Mouse (Mus musculus) heart, embryonic 11.5 days (tissue): ENCODE results near the gene Dscam. TPM values are rescaled to one million over a fixed set of nuclear protein-coding genes. Genes with fewer than 3 reads are reported as not detected.

Experiments
- ATAC-seq: fragments of 200-750 bp; cut with Nextera tagmentation; replicated peaks from 2 replicates; pipeline ENCODE4 v1.8.0; 2017; ENCODE audit warnings: moderate library complexity; ENCODE audit not compliant: insufficient number of reproducible peaks, low FRiP score, low TSS enrichment
- H3K27ac ChIP-seq: fragments of 300-500 bp; sonication (generic); 2 replicates; pipeline ENCODE4 v1.5.1; 2014; ENCODE audit warnings: mild to moderate bottlenecking, low read depth, low read length
- H3K27me3 ChIP-seq: fragments of 300-500 bp; sonication (generic); 2 replicates; pipeline ENCODE4 v1.6.1; 2014; ENCODE audit warnings: mild to moderate bottlenecking, low read length, mixed read lengths; ENCODE audit not compliant: control insufficient read depth, insufficient read depth
- H3K36me3 ChIP-seq: fragments of 300-500 bp; sonication (generic); 2 replicates; pipeline ENCODE4 v1.6.1; 2014; ENCODE audit warnings: mild to moderate bottlenecking, low read length, moderate library complexity, mixed read lengths; ENCODE audit not compliant: control insufficient read depth, insufficient read depth
- H3K4me1 ChIP-seq: fragments of 300-500 bp; sonication (generic); 2 replicates; pipeline ENCODE4 v1.6.1; 2014; ENCODE audit warnings: low read length; ENCODE audit not compliant: control insufficient read depth, insufficient read depth
- H3K4me2 ChIP-seq: fragments of 300-500 bp; sonication (generic); 2 replicates; pipeline ENCODE4 v1.6.1; 2014; ENCODE audit warnings: mild to moderate bottlenecking, moderate library complexity
- H3K4me3 ChIP-seq: fragments of 300-500 bp; sonication (generic); 2 replicates; pipeline ENCODE4 v1.5.1; 2014; ENCODE audit warnings: low read depth, low read length
- H3K9ac ChIP-seq: fragments of 300-500 bp; sonication (generic); 2 replicates; pipeline ENCODE4 v1.6.1; 2014; ENCODE audit warnings: mild to moderate bottlenecking, low read depth, low read length, moderate library complexity
- H3K9me3 ChIP-seq: fragments of 300-500 bp; sonication (generic); replicated peaks from 2 replicates; pipeline ENCODE4 v1.6.1; 2016; ENCODE audit warnings: low read length; ENCODE audit not compliant: control insufficient read depth
- WGBS: fragments of 180-500 bp; shearing (Covaris S2); extraction: QIAGEN DNeasy Blood & Tissue Kit; methylation state at CpG from one replicate; pipeline ENCODE4 v1.1.7; 2014; ENCODE audit not compliant: insufficient replicate concordance; 5-methylcytosine and 5-hydroxymethylcytosine counted together
- polyA plus RNA-seq: library from polyadenylated mRNA; unstranded; fragments of >200 nt; fragmentation: Nextera tagmentation; extraction: Ambion mirVana; gene quantifications from 2 replicates; pipeline ENCODE4 v1.2.1, GENCODE M21; 2014

Gene Dscam
- polyA plus RNA-seq, 1 experiment from 2014 or later, result 0.10 TPM

GRCm38 (mm10) chr16:96848916-96849315, 321.6 kb downstream of the Dscam start:
- Histone ChIP-seq H3K4me1 (peaks cover 4% of the 10 kb centered on the region; the same call in 1 of the 2 replicates), H3K9me3 (no peaks in the 10 kb centered on the region), H3K27me3 (no peaks in the 10 kb centered on the region), H3K27ac (no peak overlapping the region), H3K4me3 (no peak overlapping the region), H3K9ac (no peak overlapping the region), H3K36me3 (no peaks in the 10 kb centered on the region), H3K4me2 (no peak overlapping the region)
- WGBS, result 83% methylated on average over 6 of the region's 6 CpGs
- ATAC-seq, result no peak

- no peak for ATAC-seq
- no peak overlapping the region for H3K27ac ChIP-seq
- H3K27me3 ChIP-seq, result no peaks in the 10 kb centered on the region
- no peaks in the 10 kb centered on the region for H3K36me3 ChIP-seq
- no peak overlapping the region for H3K9ac ChIP-seq
- H3K4me3 ChIP-seq, result no peak overlapping the region
- no peak overlapping the region for H3K4me2 ChIP-seq
- WGBS, result 60% methylated on average over 1 of the region's 1 CpGs
- H3K4me1 ChIP-seq, result no peaks in the 10 kb centered on the region
- H3K9me3 ChIP-seq, result no peaks in the 10 kb centered on the region
Measured at GRCm38 (mm10) chr16:96846585-96846984, 324.0 kb downstream of the Dscam start.

GRCm38 (mm10) chr16:96846113-96846512, 324.4 kb downstream of the Dscam start:
- no peak overlapping the region for H3K4me3 ChIP-seq
- no peaks in the 10 kb centered on the region for H3K9me3 ChIP-seq
- H3K36me3 ChIP-seq, result no peaks in the 10 kb centered on the region
- H3K27ac ChIP-seq, result no peak overlapping the region
- no peaks in the 10 kb centered on the region for H3K4me1 ChIP-seq
- ATAC-seq, result no peak
- no peaks in the 10 kb centered on the region for H3K27me3 ChIP-seq
- H3K9ac ChIP-seq, result no peak overlapping the region
- 74% methylated on average over 3 of the region's 3 CpGs for WGBS
- no peak overlapping the region for H3K4me2 ChIP-seq

GRCm38 (mm10) chr16:96845475-96846098, 325.0 kb downstream of the Dscam start:
- Histone ChIP-seq H3K27me3 (no peaks in the 10 kb centered on the region), H3K4me1 (no peaks in the 10 kb centered on the region), H3K27ac (no peak overlapping the region), H3K4me3 (no peak overlapping the region), H3K4me2 (no peak overlapping the region), H3K36me3 (no peaks in the 10 kb centered on the region), H3K9ac (no peak overlapping the region), H3K9me3 (no peaks in the 10 kb centered on the region)
- 72% methylated on average over 3 of the region's 3 CpGs for WGBS
- ATAC-seq, result no peak

- Histone ChIP-seq H3K4me1 (no peaks in the 10 kb centered on the region), H3K36me3 (no peaks in the 10 kb centered on the region), H3K9me3 (no peaks in the 10 kb centered on the region), H3K9ac (no peak overlapping the region), H3K4me3 (no peak overlapping the region), H3K27me3 (no peaks in the 10 kb centered on the region), H3K4me2 (no peak overlapping the region), H3K27ac (no peak overlapping the region)
- 66% methylated on average over 9 of the region's 9 CpGs for WGBS
- ATAC-seq, result no peak
Measured at GRCm38 (mm10) chr16:96843691-96844400, 326.7 kb downstream of the Dscam start.

- Histone ChIP-seq H3K9me3 (no peaks in the 10 kb centered on the region), H3K4me1 (no peaks in the 10 kb centered on the region), H3K27ac (no peak overlapping the region), H3K36me3 (no peaks in the 10 kb centered on the region), H3K27me3 (no peaks in the 10 kb centered on the region), H3K4me2 (no peak overlapping the region), H3K9ac (no peak overlapping the region), H3K4me3 (no peak overlapping the region)
- 80% methylated on average over 3 of the region's 3 CpGs for WGBS
- no peak for ATAC-seq
Measured at GRCm38 (mm10) chr16:96842829-96843360, 327.7 kb downstream of the Dscam start.

- Histone ChIP-seq H3K36me3 (no peaks in the 10 kb centered on the region), H3K4me3 (no peak overlapping the region), H3K9ac (no peak overlapping the region), H3K4me1 (no peaks in the 10 kb centered on the region), H3K9me3 (no peaks in the 10 kb centered on the region), H3K4me2 (no peak overlapping the region), H3K27me3 (no peaks in the 10 kb centered on the region), H3K27ac (no peak overlapping the region)
- WGBS, result 24% methylated on average over 16 of the region's 16 CpGs
- ATAC-seq, result no peak
Measured at GRCm38 (mm10) chr16:96819649-96820048, 350.9 kb downstream of the Dscam start.

- no peaks in the 10 kb centered on the region for H3K9me3 ChIP-seq
- no peaks in the 10 kb centered on the region for H3K4me1 ChIP-seq
- H3K27ac ChIP-seq, result no peak overlapping the region
- H3K36me3 ChIP-seq, result no peaks in the 10 kb centered on the region
- H3K9ac ChIP-seq, result no peak overlapping the region
- H3K27me3 ChIP-seq, result no peaks in the 10 kb centered on the region
- no peak for ATAC-seq
- 95% methylated on average over 1 of the region's 1 CpGs for WGBS
- no peak overlapping the region for H3K4me2 ChIP-seq
- H3K4me3 ChIP-seq, result no peak overlapping the region
Measured at GRCm38 (mm10) chr16:96806298-96806697, 364.3 kb downstream of the Dscam start.
